Mouse (Mus musculus): ENCODE results near the gene Tspan7. TPM values are rescaled to one million over a fixed set of nuclear protein-coding genes. Genes with fewer than 3 reads are reported as not detected.

Tspan7 gene
- polyA plus RNA-seq, 1 experiment from 2014 or later, result 57.1 TPM

- Histone ChIP-seq H3K27me3 (replicated peaks; ENCODE audit: control insufficient read depth, insufficient read depth, low read length) (peaks cover 11% of the 10 kb centered on the region), H3K36me3 (ENCODE audit: control insufficient read depth, insufficient read depth, low read length) (no peaks in the 10 kb centered on the region), H3K27ac (ENCODE audit: low read depth, low read length) (no peak overlapping the region), H3K4me1 (replicated peaks; ENCODE audit: control insufficient read depth, insufficient read depth, low read length) (no peaks in the 10 kb centered on the region), H3K9me3 (ENCODE audit: control insufficient read depth, low read length) (no peaks in the 10 kb centered on the region), H3K4me2 (peak overlapping the region; percentile 54), H3K4me3 (ENCODE audit: low read depth, low read length) (peak overlapping the region; percentile 47), H3K9ac (ENCODE audit: low read depth, low read length) (0 out of 2 replicates have a peak overlapping the region, but pooled peaks have one; percentile 25)
- 14% methylated on average over 27 of the region's 27 CpGs for WGBS
- peak; percentile 38 for DNase-seq (ENCODE audit: low spot score)
- ATAC-seq (replicated peaks; ENCODE audit: low FRiP score), result no peak
These were observed 780 bp downstream of the Tspan7 start for GRCm38 (mm10) chrX:10485664-10486211.

- H3K9ac ChIP-seq (ENCODE audit: low read depth, low read length), result no peak overlapping the region
- no peak overlapping the region for H3K4me2 ChIP-seq
- H3K9me3 ChIP-seq (ENCODE audit: control insufficient read depth, low read length), result no peaks in the 10 kb centered on the region
- H3K36me3 ChIP-seq (ENCODE audit: control insufficient read depth, insufficient read depth, low read length), result no peaks in the 10 kb centered on the region
- no peaks in the 10 kb centered on the region for H3K27me3 ChIP-seq (replicated peaks; ENCODE audit: control insufficient read depth, insufficient read depth, low read length)
- ATAC-seq (replicated peaks; ENCODE audit: low FRiP score), result no peak
- 77% methylated on average over 2 of the region's 2 CpGs for WGBS
- H3K4me1 ChIP-seq (replicated peaks; ENCODE audit: control insufficient read depth, insufficient read depth, low read length), result no peaks in the 10 kb centered on the region
- no peak for DNase-seq (ENCODE audit: low spot score)
- no peak overlapping the region for H3K27ac ChIP-seq (ENCODE audit: low read depth, low read length)
- H3K4me3 ChIP-seq (ENCODE audit: low read depth, low read length), result no peak overlapping the region
These were observed 13.6 kb downstream of the Tspan7 start for GRCm38 (mm10) chrX:10498580-10498979.

GRCm38 (mm10) chrX:10502616-10503015 is 17.7 kb downstream of the Tspan7 start:
- ATAC-seq (replicated peaks; ENCODE audit: low FRiP score), result no peak
- no peak overlapping the region for H3K27ac ChIP-seq (ENCODE audit: low read depth, low read length)
- no peak overlapping the region for H3K9ac ChIP-seq (ENCODE audit: low read depth, low read length)
- no peaks in the 10 kb centered on the region for H3K9me3 ChIP-seq (ENCODE audit: control insufficient read depth, low read length)
- 42% methylated on average over 2 of the region's 2 CpGs for WGBS
- no peak overlapping the region for H3K4me2 ChIP-seq
- no peaks in the 10 kb centered on the region for H3K4me1 ChIP-seq (replicated peaks; ENCODE audit: control insufficient read depth, insufficient read depth, low read length)
- no peaks in the 10 kb centered on the region for H3K36me3 ChIP-seq (ENCODE audit: control insufficient read depth, insufficient read depth, low read length)
- no peaks in the 10 kb centered on the region for H3K27me3 ChIP-seq (replicated peaks; ENCODE audit: control insufficient read depth, insufficient read depth, low read length)
- no peak overlapping the region for H3K4me3 ChIP-seq (ENCODE audit: low read depth, low read length)
- DNase-seq (ENCODE audit: low spot score), result no peak

GRCm38 (mm10) chrX:10514417-10514816 is 29.5 kb downstream of the Tspan7 start:
- no peak for DNase-seq (ENCODE audit: low spot score)
- H3K4me3 ChIP-seq (ENCODE audit: low read depth, low read length), result no peak overlapping the region
- no peaks in the 10 kb centered on the region for H3K27me3 ChIP-seq (replicated peaks; ENCODE audit: control insufficient read depth, insufficient read depth, low read length)
- no peaks in the 10 kb centered on the region for H3K9me3 ChIP-seq (ENCODE audit: control insufficient read depth, low read length)
- H3K4me2 ChIP-seq, result no peak overlapping the region
- no peaks in the 10 kb centered on the region for H3K4me1 ChIP-seq (replicated peaks; ENCODE audit: control insufficient read depth, insufficient read depth, low read length)
- H3K36me3 ChIP-seq (ENCODE audit: control insufficient read depth, insufficient read depth, low read length), result no peaks in the 10 kb centered on the region
- 48% methylated on average over 5 of the region's 5 CpGs for WGBS
- no peak for ATAC-seq (replicated peaks; ENCODE audit: low FRiP score)
- H3K27ac ChIP-seq (ENCODE audit: low read depth, low read length), result no peak overlapping the region
- H3K9ac ChIP-seq (ENCODE audit: low read depth, low read length), result no peak overlapping the region

- Histone ChIP-seq H3K27me3 (replicated peaks; ENCODE audit: control insufficient read depth, insufficient read depth, low read length) (no peaks in the 10 kb centered on the region), H3K9ac (ENCODE audit: low read depth, low read length) (no peak overlapping the region), H3K4me2 (no peak overlapping the region), H3K27ac (ENCODE audit: low read depth, low read length) (no peak overlapping the region), H3K36me3 (ENCODE audit: control insufficient read depth, insufficient read depth, low read length) (no peaks in the 10 kb centered on the region), H3K4me1 (replicated peaks; ENCODE audit: control insufficient read depth, insufficient read depth, low read length) (no peaks in the 10 kb centered on the region), H3K4me3 (ENCODE audit: low read depth, low read length) (no peak overlapping the region), H3K9me3 (ENCODE audit: control insufficient read depth, low read length) (no peaks in the 10 kb centered on the region)
- no peak for ATAC-seq (replicated peaks; ENCODE audit: low FRiP score)
- no peak for DNase-seq (ENCODE audit: low spot score)
- WGBS, result 57% methylated on average over 3 of the region's 3 CpGs
These were observed 30.0 kb downstream of the Tspan7 start for GRCm38 (mm10) chrX:10514971-10515370.

GRCm38 (mm10) chrX:10516448-10516847 is 31.5 kb downstream of the Tspan7 start:
- H3K27ac ChIP-seq (ENCODE audit: low read depth, low read length), result no peak overlapping the region
- ATAC-seq (replicated peaks; ENCODE audit: low FRiP score) (no peak), DNase-seq (ENCODE audit: low spot score) (no peak)
- no peaks in the 10 kb centered on the region for H3K27me3 ChIP-seq (replicated peaks; ENCODE audit: control insufficient read depth, insufficient read depth, low read length)
- H3K9ac ChIP-seq (ENCODE audit: low read depth, low read length), result no peak overlapping the region
- H3K4me2 ChIP-seq, result no peak overlapping the region
- H3K36me3 ChIP-seq (ENCODE audit: control insufficient read depth, insufficient read depth, low read length), result no peaks in the 10 kb centered on the region
- H3K4me1 ChIP-seq (replicated peaks; ENCODE audit: control insufficient read depth, insufficient read depth, low read length), result no peaks in the 10 kb centered on the region
- no peaks in the 10 kb centered on the region for H3K9me3 ChIP-seq (ENCODE audit: control insufficient read depth, low read length)
- no peak overlapping the region for H3K4me3 ChIP-seq (ENCODE audit: low read depth, low read length)
- 80% methylated on average over 7 of the region's 7 CpGs for WGBS

GRCm38 (mm10) chrX:10516925-10517324 is 32.0 kb downstream of the Tspan7 start:
- Histone ChIP-seq H3K9me3 (ENCODE audit: control insufficient read depth, low read length) (no peaks in the 10 kb centered on the region), H3K27ac (ENCODE audit: low read depth, low read length) (no peak overlapping the region), H3K36me3 (ENCODE audit: control insufficient read depth, insufficient read depth, low read length) (no peaks in the 10 kb centered on the region), H3K9ac (ENCODE audit: low read depth, low read length) (no peak overlapping the region), H3K4me2 (no peak overlapping the region), H3K4me3 (ENCODE audit: low read depth, low read length) (no peak overlapping the region), H3K27me3 (replicated peaks; ENCODE audit: control insufficient read depth, insufficient read depth, low read length) (no peaks in the 10 kb centered on the region), H3K4me1 (replicated peaks; ENCODE audit: control insufficient read depth, insufficient read depth, low read length) (no peaks in the 10 kb centered on the region)
- DNase-seq (ENCODE audit: low spot score) (no peak), ATAC-seq (replicated peaks; ENCODE audit: low FRiP score) (no peak)
- 77% methylated on average over 6 of the region's 6 CpGs for WGBS

- no peak for ATAC-seq (replicated peaks; ENCODE audit: low FRiP score)
These were observed 32.8 kb downstream of the Tspan7 start for GRCm38 (mm10) chrX:10517756-10518155.

GRCm38 (mm10) chrX:10518510-10518909 is 33.6 kb downstream of the Tspan7 start:
- Histone ChIP-seq H3K4me2 (no peak overlapping the region), H3K9me3 (ENCODE audit: control insufficient read depth, low read length) (no peaks in the 10 kb centered on the region), H3K36me3 (ENCODE audit: control insufficient read depth, insufficient read depth, low read length) (no peaks in the 10 kb centered on the region), H3K27ac (ENCODE audit: low read depth, low read length) (no peak overlapping the region), H3K9ac (ENCODE audit: low read depth, low read length) (no peak overlapping the region), H3K4me1 (replicated peaks; ENCODE audit: control insufficient read depth, insufficient read depth, low read length) (no peaks in the 10 kb centered on the region), H3K27me3 (replicated peaks; ENCODE audit: control insufficient read depth, insufficient read depth, low read length) (no peaks in the 10 kb centered on the region), H3K4me3 (ENCODE audit: low read depth, low read length) (no peak overlapping the region)
- ATAC-seq (replicated peaks; ENCODE audit: low FRiP score) (no peak), DNase-seq (ENCODE audit: low spot score) (no peak)
- 50% methylated on average over 5 of the region's 5 CpGs for WGBS

More at GRCm38 (mm10) chrX:10517756-10518155, 32.8 kb downstream of the Tspan7 start:
- Histone ChIP-seq H3K9ac (ENCODE audit: low read depth, low read length) (no peak overlapping the region), H3K27ac (ENCODE audit: low read depth, low read length) (no peak overlapping the region), H3K27me3 (replicated peaks; ENCODE audit: control insufficient read depth, insufficient read depth, low read length) (no peaks in the 10 kb centered on the region), H3K4me3 (ENCODE audit: low read depth, low read length) (no peak overlapping the region), H3K4me2 (no peak overlapping the region), H3K36me3 (ENCODE audit: control insufficient read depth, insufficient read depth, low read length) (no peaks in the 10 kb centered on the region), H3K9me3 (ENCODE audit: control insufficient read depth, low read length) (no peaks in the 10 kb centered on the region), H3K4me1 (replicated peaks; ENCODE audit: control insufficient read depth, insufficient read depth, low read length) (no peaks in the 10 kb centered on the region)
- 86% methylated on average over 4 of the region's 4 CpGs for WGBS
- DNase-seq (ENCODE audit: low spot score), result no peak

All from liver, embryonic 11.5 days (tissue).